Mouse (Mus musculus) lung, postnatal 36 days (tissue): ENCODE measurements at regions not wholly inside any gene's neighbourhood (a gene's known extent, or its start where the extent isn't known, plus 50 kb on each side); places are given as distances from the start of the nearest gene placed in this dataset.
A peak's percentile ranks its signal among the peaks of the same experiment; 100 is the strongest.
"Not testable (repeated sequence)": the region's sequence is repeated elsewhere in the genome, so short reads cannot be mapped to it uniquely, and the experiment has no call there.

ENCODE experiments used
- DNase-seq: peaks from one replicate; pipeline ENCODE4 v3.0.0; 2022; ENCODE audit warnings: mixed read lengths

DNA sequence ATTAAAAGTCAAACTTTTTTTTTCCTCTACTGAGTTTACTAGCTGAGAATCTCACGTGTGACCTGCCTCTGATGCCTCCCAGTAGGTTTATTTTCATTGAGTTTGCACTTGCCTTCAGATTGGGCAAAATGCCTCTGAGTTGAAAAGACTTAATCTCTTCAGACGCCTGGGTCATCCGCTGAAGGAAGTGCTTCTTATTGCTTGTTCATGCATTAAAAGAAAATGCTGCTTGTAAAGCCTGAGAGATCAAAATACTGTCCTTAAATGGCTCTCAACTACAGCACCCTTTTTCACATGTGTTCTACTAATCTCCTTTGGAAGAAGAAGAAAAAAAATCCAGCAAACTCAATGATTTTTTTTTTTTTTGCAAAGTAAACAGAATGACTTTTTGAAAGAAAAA lies 351.5 kb downstream of the Kcnh5 start:
- no peak for DNase-seq

DNA sequence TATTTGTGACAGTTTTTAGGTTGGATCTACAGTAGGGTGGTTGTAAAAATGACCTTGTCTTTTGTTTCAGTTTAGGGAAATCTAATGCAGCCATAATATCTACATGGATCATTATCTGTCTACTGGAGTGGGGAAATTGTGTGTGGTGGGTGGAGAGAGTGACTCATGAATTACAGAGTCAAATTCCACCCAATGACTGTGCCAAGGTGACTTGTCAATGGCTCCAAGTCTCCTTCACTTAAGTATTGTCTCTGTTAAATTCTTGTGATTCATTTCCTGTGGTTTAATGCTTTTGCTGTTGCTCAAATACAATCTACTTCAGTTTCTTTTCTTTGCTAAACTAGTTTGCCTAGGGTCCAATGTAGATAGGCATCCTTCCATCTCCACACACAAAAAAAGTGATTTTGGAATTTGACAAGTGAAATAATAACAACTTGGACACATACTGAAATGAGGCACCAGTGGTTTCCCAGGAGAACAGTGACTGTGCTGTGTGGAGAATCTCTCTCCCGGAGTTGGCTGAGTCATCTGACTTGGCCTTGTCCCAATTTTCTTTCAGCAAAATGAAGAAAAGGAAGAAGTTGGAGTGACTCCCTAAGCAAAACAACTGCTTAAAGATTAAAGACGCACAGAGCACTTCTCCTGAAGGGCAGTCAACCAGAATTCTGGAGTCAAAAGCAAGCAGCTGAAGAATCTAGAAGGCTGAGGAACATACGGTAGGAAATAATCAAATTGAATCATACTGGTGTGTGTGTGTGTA lies 352.2 kb downstream of the Kcnh5 start:
- DNase-seq, result peak; percentile 30

DNA sequence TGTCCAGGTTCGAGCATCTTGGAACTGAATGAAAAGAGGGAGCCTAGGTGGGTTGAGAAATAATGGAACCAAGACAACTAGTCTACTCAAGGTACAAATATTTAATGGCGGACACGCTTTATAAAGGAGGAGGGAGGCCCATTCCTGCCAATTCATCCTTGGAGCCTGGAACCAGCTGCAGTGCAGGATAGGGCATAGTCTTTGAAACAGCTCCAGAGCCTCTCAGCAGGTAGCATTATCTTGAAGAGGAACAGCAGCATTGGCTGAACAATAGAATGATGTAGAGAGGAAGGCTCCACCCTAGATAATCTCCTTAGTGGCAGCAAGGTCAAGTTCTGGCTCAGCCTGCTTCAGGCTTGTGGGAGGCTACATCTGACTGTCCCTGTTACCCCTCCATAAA lies 361.0 kb downstream of the Kcnh5 start:
- not testable (repeated sequence) for DNase-seq

DNA sequence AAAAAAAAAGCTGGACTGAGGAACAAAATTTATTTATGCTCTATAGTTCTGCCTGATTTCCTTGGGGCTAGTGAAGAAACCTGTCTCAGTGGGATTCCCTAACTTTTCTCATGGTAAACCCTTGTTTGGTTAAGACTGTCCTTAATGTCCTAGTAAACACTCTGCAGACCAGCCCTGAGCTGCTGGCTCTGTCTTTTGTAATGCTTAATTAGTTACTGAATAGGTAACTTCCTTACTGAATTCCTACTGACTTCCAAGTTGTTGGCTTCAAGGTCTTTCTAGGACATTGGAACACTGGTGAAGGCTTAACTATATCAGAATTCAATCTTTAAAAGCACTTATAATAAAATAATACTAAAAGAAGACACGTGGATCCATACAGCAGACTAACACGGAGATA lies 368.6 kb downstream of the Kcnh5 start:
- not testable (repeated sequence) for DNase-seq

DNA sequence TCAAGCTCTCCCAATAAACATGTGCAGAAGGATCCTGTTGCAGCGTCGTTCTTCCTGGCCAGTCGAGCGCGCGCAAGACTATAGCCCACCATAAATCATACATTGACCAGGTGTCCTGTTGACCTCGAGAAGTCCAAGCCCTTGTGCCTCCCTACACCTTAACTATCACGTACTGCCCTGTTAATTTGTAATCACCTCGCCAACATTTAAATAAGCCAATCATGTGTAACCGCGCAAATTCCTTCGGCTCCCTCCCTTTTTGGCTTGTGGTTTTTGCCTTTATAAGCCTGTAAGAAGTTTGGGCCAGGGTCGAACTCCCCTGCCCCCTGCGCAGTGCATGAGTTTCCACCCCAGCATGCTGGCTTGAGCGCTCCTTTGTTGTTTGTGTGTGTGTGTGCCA lies 369.2 kb downstream of the Kcnh5 start:
- not testable (repeated sequence) for DNase-seq

DNA sequence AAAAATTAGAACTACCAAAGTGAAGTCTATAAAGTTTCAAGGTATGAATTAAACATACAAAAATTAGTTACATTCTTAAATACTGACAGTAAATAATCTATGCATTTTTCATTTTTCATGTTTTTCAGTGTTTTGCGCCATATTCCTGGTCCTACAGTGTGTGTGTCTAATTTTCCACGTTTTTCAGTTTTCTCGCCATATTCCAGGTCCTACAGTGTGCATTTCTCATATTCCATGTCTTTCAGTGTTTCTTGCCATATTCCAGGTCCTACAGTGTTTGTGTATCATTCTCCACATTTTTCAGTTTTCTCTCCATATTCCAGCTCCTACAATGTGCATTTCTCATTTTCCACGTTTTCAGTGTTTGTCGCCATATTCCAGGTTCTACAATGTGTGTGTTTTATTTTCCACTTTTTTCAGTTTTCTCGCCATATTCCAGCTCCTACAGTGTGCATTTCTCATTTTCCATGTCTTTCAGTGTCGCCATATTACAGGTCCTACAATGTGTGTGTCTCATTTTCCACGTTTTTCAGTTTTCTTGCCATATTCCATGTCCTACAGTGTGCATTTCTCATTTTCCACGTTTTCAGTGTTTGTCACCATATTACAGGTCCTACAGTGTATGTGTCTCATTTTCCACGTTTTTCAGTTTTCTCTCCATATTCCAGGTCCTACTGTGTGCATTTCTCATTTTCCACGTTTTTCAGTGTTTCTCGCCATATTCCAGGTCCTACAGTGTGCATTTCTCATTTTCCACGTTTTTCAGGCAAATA lies 373.2 kb downstream of the Kcnh5 start:
- DNase-seq, result no peak

DNA sequence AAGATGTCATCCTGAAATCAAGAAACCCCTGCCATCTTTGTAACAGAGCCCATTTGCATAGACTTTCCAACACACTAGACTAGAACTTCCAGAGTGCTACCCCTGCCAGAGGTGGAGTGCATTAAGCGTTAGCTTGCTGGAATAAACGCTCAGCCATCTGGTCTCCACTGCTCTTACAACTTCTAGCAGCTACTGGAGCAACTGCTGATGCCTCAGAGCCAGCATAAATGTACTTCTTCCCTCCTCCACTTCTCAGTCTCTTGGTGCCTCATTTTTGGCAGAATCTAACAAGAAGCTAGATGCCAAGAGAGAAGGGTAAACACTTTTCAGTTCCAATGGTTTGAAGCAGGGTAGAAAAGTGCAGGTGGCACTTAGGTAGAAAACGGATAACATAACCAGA lies 385.1 kb downstream of the Kcnh5 start:
- no peak for DNase-seq

DNA sequence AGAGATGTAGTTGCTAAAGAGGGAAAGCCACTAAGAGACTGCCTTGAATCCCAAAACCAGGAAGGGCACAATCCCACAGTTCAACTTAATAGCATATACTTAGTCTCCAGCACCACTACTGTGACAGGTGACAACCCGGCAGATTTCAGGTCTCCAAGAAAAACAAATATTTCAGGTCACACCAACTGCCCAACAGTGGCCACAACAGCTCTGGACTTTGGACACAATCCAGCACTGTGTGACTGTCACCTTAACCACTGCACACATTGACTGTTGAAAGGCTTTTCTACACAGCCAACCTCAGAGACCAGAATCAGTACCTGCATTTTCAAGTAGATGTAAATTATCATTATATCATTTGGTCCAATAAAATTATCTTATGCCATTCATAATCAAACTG lies 414.8 kb downstream of the Kcnh5 start:
- DNase-seq, result no peak

DNA sequence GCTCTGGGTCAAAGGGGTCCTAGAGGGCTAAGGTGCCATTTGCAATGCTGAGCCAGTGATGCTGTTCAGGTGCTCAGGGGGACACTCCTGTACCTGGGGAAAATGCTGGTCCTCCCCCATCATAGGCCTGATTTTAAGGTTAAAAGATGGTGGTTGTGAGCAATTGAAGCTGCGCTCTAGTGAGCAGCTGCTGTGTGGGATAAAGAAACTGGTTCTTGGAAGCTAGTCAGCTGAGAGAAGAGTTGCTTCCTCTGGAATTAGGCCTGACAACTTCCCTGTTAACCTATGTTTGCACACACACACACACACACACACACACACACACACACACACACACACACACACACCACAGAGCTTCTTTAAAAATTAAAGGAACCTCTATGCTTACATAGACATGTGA lies 428.9 kb upstream of the Gm11042 start:
- DNase-seq, result no peak

DNA sequence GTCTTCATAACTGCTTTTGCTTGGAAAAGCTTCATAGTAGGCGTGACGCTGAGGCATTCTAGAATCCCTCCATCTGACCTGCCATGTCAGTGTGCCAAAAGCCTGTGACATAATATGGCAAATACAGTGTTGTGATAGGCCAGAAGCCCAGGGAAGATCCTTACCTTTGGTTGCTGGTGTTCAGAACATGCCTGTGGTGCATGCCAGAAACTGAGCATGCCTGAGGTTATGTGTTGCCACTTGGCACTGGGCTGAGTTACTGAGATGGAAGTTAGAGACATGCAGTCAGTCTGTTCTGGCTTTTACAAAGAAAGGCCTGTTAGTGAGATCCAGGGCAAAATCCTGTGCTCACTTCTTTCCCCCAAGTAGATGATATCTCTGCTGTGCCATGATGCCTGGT lies 412.7 kb upstream of the Gm11042 start:
- DNase-seq, result no peak

DNA sequence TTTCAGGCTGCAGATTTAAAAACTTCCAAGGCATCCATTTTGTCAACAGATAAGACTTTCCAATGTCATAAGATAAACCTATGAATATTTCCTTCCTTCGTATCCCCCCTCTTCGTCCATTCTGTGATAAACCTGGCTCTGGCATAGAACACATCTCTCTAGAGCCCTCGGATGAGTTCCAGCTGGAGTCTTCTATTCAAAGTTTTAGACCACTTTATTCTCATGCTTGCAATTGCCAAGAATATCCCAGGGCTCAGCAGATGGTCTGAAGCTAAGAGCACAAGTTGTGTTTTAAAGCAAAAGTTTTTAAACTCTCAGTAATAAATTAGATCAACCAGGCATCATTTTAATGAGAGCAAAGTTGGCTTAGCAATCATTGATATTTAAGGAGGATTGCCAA lies 363.0 kb upstream of the Gm11042 start:
- DNase-seq, result no peak

DNA sequence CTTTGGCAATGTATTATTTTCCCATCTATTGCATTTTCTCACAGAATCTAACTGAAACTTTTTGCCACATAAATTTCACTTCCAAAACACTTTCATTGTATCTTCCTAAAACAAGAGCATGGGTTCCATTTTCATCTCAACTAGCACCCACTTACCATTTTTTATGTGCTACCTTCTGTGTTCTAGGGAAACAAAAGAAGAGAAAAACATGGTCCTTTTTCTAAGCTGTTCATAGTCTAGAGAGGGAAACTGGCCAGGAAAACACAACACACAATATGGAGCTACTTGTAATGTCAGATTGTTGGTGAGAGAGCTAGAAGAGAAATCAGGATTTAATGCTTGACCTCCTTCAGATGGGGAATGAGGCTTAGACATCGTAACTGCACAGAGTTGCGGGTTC lies 361.6 kb upstream of the Gm11042 start:
- no peak for DNase-seq

DNA sequence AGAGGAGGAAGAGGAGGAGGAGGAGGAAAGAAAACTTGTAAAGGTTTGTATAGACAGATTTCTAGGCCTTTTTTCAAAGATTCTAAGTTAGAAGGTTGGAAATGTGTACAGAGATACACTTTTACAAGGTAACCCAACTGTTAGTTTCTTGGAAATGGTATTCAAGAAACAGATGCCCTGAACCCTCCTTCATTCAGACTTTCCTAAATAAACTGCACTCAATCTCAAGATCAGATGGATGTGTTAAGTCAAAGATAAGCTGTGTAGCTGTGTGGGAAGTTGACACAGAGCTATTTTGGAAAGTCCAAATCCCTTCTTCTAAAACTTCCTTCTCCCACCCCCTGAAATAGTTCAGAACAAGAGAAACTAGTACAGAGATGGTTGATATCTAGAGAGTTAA lies 342.2 kb upstream of the Gm11042 start:
- DNase-seq, result no peak

DNA sequence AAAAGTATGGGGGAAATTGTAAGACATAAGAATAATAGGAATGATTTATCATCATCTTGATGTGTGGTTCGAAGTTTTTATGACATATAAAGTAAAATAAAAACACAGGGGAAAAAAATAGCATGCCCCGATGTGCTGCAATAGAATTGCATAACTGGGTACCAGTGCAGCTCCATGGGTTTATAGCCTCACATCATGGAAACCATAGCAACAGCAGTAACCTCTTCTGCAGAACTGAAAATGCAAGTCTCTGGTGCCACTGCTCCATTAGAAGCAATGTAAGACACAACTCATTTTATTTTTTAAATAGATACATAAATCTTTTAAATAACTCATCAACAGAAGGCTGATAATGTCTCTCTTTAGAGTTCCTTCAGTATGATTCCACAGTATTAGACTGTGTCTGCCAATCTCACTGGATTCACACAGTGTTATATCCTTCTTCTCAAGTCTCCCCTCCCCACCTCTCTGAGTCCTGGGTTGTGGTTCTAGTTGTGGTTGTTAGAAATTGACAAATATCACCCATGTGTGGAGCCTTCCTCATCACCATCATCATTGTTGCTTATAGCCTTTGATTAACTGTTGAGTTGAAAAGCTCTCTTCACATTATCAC lies 340.9 kb upstream of the Gm11042 start:
- DNase-seq, result no peak

DNA sequence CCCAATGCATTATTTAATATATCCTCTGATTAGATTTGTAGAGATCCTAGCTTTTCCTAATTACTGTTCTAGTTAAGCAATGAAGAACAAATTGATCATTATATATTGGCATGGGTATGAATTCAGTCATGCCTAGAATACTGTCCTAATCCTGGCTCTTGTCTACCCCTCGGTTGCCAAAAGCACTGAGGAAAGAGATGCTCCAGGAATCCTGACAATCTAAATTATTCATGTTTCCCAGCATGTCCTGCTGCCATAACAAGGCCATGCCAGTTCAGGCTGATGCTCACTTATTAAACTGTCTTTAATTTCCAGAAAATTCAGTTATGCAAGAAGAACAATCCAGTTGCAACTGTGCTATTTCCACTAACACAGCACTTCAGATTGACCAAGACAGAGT lies 335.1 kb upstream of the Gm11042 start:
- no peak for DNase-seq

DNA sequence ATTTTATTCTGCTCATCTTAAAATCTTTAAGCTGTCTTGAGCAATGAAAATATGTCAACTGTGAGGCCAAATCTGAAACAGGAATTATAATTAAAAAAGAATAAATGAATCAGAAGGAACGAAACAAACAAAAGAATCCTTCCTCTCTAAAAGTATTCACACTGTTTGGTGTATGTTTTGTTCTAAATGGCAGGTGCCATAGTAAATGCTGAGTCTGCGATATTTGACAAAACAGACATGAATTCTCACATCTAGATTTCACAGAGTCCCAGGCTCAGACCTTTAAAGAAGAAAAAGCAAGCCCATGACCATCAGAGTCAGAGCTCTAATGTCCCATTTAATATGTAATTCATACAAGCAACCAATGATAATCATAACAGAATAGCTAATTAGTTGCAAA lies 316.6 kb upstream of the Gm11042 start:
- DNase-seq, result no peak

DNA sequence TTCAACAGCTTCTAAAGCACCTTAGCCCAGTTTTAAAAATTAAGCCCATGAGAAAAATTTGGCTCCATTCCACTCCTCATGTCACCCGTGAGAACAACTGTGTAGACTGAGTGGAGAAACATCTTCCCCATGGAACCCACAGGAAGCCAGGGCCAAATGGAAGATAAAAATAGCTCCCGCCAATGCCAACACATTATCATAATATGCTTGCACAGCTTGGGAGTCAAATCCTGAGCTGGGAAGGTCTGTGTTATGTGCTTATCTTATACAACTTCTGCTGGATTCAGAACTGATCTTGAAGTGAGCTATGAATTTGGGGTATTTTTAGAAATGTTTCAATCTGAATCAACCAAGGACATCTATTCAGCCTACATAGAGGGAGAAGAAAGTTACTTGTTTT lies 279.0 kb upstream of the Gm11042 start:
- DNase-seq, result no peak

DNA sequence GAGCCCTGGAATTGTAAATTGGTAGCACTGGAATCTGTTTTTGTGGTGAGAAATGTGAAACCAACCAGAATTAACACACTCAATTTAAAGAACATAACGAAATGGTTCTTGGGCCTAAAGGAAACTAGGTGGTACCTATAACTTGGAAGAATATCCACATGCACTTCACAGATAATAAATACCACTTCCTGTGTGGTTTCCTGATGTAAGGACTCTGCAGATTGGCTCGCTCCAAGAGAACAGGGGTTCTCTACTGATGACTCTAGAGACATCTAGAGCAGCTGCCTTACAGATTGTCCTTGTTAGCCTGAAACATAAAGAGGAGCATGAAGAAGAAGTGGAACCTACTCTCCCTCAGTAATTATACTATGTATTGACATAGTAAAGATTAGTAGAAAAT lies 238.4 kb upstream of the Gm11042 start:
- DNase-seq, result no peak

DNA sequence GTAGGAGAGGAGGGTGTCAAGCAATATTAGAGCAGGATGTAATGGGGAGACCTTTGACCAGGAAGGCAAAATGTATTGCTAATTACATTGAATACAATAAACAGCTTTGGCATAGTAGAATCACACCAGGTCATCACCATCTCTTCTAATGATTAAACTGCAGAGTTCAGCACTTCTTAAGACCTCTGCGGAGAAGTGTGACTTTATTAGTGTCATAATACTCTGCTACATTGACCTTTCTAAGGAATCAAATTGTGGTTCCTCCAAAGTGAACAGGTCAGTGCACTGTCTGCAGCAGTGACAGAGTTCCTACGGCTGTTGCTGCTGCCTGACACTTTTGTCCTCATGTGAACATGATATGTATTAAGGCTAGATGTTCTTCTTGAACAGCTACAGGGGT lies 228.0 kb upstream of the Gm11042 start:
- no peak for DNase-seq

DNA sequence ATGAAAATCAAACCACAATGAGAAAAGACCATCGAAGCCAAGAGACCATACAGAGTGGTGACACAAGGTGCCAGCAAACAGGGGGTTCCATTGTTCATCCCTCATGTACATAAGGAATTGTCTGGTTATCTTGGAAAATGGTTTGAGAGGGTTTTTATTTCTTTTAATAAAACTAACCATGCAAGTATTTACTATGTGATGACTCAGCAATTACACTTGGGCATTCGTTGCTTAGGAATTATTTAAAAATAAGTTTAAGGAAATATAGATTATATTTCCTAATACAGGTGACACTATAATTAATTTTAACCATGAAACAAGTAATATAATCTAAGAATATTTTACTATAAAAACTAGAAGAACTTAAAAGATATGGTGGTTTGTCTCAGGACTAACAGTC lies 218.7 kb upstream of the Gm11042 start:
- no peak for DNase-seq

DNA sequence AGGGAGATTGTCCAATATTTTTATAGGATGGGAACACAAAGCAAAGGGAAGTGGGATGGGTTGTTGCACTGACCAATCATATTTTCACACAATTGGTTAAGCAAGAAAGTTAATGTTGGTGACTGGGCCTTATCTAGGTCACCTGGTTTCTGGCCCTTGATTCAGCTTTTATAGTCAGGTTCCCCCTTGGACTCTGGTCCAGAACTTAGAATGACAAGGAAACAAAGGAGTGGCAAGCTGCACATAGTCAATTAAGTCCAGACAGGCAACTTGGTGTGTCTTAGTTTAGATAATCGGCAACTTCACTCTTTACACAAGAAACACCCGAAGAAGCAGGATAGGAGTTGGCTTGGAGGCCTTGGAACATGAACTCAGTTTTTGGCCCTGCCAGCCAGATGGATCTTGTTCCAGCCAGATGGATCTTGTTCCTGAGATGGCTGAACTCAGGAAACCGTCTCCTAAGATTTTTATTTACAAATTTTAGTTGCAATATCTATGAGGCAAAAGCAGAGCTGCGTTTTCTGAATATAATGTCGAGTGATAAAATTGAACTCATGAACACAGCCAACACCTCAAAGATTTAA lies 212.9 kb upstream of the Gm11042 start:
- peak; percentile 11 for DNase-seq

DNA sequence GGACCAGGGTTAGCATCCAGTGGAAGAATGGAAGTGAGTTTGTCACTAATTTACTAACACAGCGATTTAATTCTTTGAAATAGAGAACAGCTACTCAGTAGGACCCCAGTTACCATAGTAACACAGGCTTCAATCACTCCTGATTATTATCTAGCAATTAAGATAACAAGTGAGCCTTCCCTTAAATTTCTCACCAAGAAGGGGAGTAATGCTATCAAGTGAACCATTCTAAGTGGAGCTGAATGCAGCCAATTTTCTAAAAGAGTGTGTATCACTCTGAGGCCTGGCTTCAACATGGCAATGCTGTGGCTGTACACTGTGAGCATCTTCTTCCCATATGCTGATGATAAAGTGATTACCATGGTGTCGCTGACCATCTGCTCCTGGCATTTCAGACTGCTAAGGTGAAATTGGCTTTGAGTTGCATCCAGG lies 211.0 kb upstream of the Gm11042 start:
- no peak for DNase-seq

DNA sequence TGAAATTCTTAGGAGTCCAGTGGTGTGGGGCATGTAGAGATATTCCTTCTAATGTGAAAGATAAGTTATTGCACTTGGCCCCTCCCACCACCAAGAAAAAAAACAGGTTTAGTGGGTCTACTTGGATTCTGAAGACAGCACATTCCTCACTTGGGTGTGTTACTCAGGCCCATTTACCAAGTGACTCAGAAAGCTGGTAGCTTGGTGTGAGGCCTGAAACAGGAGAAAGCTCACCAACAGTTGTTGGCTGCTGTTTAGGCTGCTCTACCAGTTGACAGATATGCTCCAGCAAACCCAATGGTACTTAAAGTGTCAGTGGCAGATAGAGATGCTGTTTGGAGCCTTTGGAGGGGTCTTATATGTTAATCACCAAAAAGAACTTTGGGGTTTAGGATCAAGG lies 207.8 kb upstream of the Gm11042 start:
- DNase-seq, result no peak

DNA sequence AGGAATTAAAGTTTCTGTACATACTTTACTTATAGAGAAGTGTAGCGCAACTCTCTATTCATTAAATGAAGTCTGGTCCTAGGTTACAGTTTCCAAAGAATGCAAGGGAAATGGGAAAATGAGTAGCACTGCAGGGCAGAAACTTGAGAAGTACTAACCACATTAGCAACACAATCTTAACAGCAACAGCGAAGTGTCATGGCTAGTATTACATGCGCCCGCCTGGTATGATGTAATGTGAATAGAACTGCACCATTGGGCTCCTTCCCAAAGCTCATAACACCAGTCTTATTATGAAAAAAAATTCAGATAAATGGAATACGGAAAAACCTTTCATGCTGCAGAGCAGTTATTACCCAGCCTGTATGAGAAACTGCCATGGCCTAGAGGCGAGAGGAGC lies 201.8 kb upstream of the Gm11042 start:
- no peak for DNase-seq
